Mouse (Mus musculus) midbrain, embryonic 15.5 days (tissue): ENCODE measurements around the gene Vstm5. TPM values are rescaled to one million over a fixed set of nuclear protein-coding genes. Genes with fewer than 3 reads are reported as not detected.
"Not testable (repeated sequence)": the region's sequence is repeated elsewhere in the genome, so short reads cannot be mapped to it uniquely, and the experiment has no call there.

Experiments used
- ATAC-seq: fragments of 200-750 bp; cut with Nextera tagmentation; replicated peaks from 2 replicates; pipeline ENCODE4 v1.8.0; 2017; ENCODE audit warnings: moderate TSS enrichment
- H3K27ac ChIP-seq: fragments of 300-500 bp; sonication (generic); 2 replicates; pipeline ENCODE4 v1.5.1; 2015; ENCODE audit warnings: mild to moderate bottlenecking, inconsistent platforms
- H3K27me3 ChIP-seq: fragments of 300-500 bp; sonication (generic); replicated peaks from 2 replicates; pipeline ENCODE4 v1.6.1; 2015; ENCODE audit warnings: inconsistent platforms
- H3K36me3 ChIP-seq: fragments of 300-500 bp; sonication (generic); replicated peaks from 2 replicates; pipeline ENCODE4 v1.6.1; 2015; ENCODE audit warnings: inconsistent platforms
- H3K4me1 ChIP-seq: fragments of 300-500 bp; sonication (generic); 2 replicates; pipeline ENCODE4 v1.6.1; 2015; ENCODE audit warnings: inconsistent platforms
- H3K4me2 ChIP-seq: fragments of 300-500 bp; sonication (generic); 2 replicates; pipeline ENCODE4 v1.6.1; 2015; ENCODE audit warnings: inconsistent platforms, mild to moderate bottlenecking, moderate library complexity
- H3K4me3 ChIP-seq: fragments of 300-500 bp; sonication (generic); 2 replicates; pipeline ENCODE4 v1.5.1; 2015; ENCODE audit warnings: mild to moderate bottlenecking, inconsistent platforms
- H3K9ac ChIP-seq: fragments of 300-500 bp; sonication (generic); 2 replicates; pipeline ENCODE4 v1.6.1; 2015; ENCODE audit warnings: mild to moderate bottlenecking, inconsistent platforms
- H3K9me3 ChIP-seq: fragments of 300-500 bp; sonication (generic); 2 replicates; pipeline ENCODE4 v1.6.1; 2016; ENCODE audit warnings: inconsistent platforms
- WGBS: fragments of 180-500 bp; shearing (Covaris S2); methylation state at CpG from one replicate; pipeline ENCODE4 v1.1.7; 2015; ENCODE audit warnings: mixed read lengths; 5-methylcytosine and 5-hydroxymethylcytosine counted together
- polyA plus RNA-seq: library from polyadenylated mRNA; unstranded; fragments of >200 nt; fragmentation: Nextera tagmentation; extraction: Ambion mirVana; gene quantifications from 2 replicates; pipeline ENCODE4 v1.2.1, GENCODE M21; 2015

Vstm5 gene
- polyA plus RNA-seq, 1 experiment from 2014 or later = 24.8 TPM

- H3K9ac ChIP-seq, H3K27me3 ChIP-seq, ATAC-seq, H3K4me3 ChIP-seq, H3K27ac ChIP-seq, H3K36me3 ChIP-seq, H3K9me3 ChIP-seq, H3K4me2 ChIP-seq: not testable (repeated sequence)
- WGBS = 80% methylated on average over 6 of the region's 6 CpGs
- H3K4me1 ChIP-seq = peaks cover 11% of the 10 kb centered on the region
These were observed 63.2 kb downstream of the Vstm5 start for GRCm38 (mm10) chr9:15302006-15302405.

GRCm38 (mm10) chr9:15302881-15303280 lies 64.0 kb downstream of the Vstm5 start:
- no peak for ATAC-seq
- no peaks in the 10 kb centered on the region for H3K27me3 ChIP-seq
- H3K36me3 ChIP-seq = no peaks in the 10 kb centered on the region
- no peak overlapping the region for H3K4me3 ChIP-seq
- H3K9me3 ChIP-seq = no peaks in the 10 kb centered on the region
- WGBS = 63% methylated on average over 2 of the region's 2 CpGs
- H3K4me1 ChIP-seq = peaks cover 20% of the 10 kb centered on the region
- no peak overlapping the region for H3K9ac ChIP-seq
- no peak overlapping the region for H3K4me2 ChIP-seq
- H3K27ac ChIP-seq = no peak overlapping the region

GRCm38 (mm10) chr9:15305503-15306397 lies 66.9 kb downstream of the Vstm5 start, which contains the start of gene Taf1d:
TSS of gene Taf1d (plus strand) at chr9:15306214.
- H3K9me3 ChIP-seq = no peaks in the 10 kb centered on the region
- peak within 1 kb of the TSS; percentile 98 for H3K4me3 ChIP-seq
- ATAC-seq = peak; percentile 99
- peak within 1 kb of the TSS; percentile 99 for H3K9ac ChIP-seq
- peak within 1 kb of the TSS; percentile 74 for H3K4me2 ChIP-seq
- peaks cover 12% of the 10 kb centered on the region for H3K36me3 ChIP-seq
- peak within 1 kb of the TSS; percentile 92 for H3K27ac ChIP-seq
- no peaks in the 10 kb centered on the region for H3K27me3 ChIP-seq
- peaks cover 33% of the 10 kb centered on the region for H3K4me1 ChIP-seq
- 13% methylated on average over 45 of the region's 45 CpGs for WGBS

- Histone ChIP-seq H3K4me2 (peak within 1 kb of the TSS; percentile 74), H3K4me1 (peaks cover 33% of the 10 kb centered on the region), H3K4me3 (peak within 1 kb of the TSS; percentile 98), H3K27ac (peak within 1 kb of the TSS; percentile 92), H3K9me3 (no peaks in the 10 kb centered on the region), H3K9ac (peak within 1 kb of the TSS; percentile 99), H3K27me3 (no peaks in the 10 kb centered on the region), H3K36me3 (peaks cover 12% of the 10 kb centered on the region)
- ATAC-seq = peak; percentile 89
- WGBS = under 1% methylated on average over 35 of the region's 35 CpGs
These were observed 67.7 kb downstream of the Vstm5 start, which contains the start of gene 4931406C07Rik for GRCm38 (mm10) chr9:15306398-15307119. TSS of gene 4931406C07Rik (minus strand) at chr9:15306448.

GRCm38 (mm10) chr9:15307257-15307656 lies 68.4 kb downstream of the Vstm5 start:
- Histone ChIP-seq H3K27me3 (no peaks in the 10 kb centered on the region), H3K9ac (peak overlapping the region; percentile 99), H3K4me1 (peaks cover 33% of the 10 kb centered on the region), H3K4me2 (peak overlapping the region; percentile 74), H3K36me3 (peaks cover 12% of the 10 kb centered on the region), H3K4me3 (peak overlapping the region; percentile 98), H3K27ac (no peak overlapping the region), H3K9me3 (no peaks in the 10 kb centered on the region)
- ATAC-seq = no peak
- 11% methylated on average over 6 of the region's 6 CpGs for WGBS

GRCm38 (mm10) chr9:15308254-15308653 lies 69.4 kb downstream of the Vstm5 start:
- ATAC-seq = no peak
- Histone ChIP-seq H3K27ac (no peak overlapping the region), H3K9me3 (no peaks in the 10 kb centered on the region), H3K36me3 (peaks cover 15% of the 10 kb centered on the region), H3K4me1 (peaks cover 33% of the 10 kb centered on the region), H3K4me3 (no peak overlapping the region), H3K4me2 (no peak overlapping the region), H3K9ac (no peak overlapping the region), H3K27me3 (no peaks in the 10 kb centered on the region)
- 57% methylated on average over 2 of the region's 2 CpGs for WGBS

Other genes starting within 250 kb of the Vstm5 start
- gene Panx1, start 193.6 kb upstream of the Vstm5 start, polyA plus RNA-seq = 207 and 233 TPM in 2 replicates
- gene Hephl1, start 126.9 kb upstream of the Vstm5 start, polyA plus RNA-seq = not detected in 2 replicates
- 30.8 and 36.1 TPM in 2 replicates for gene Med17, start 40.9 kb downstream of the Vstm5 start, polyA plus RNA-seq
- gene Taf1d, start 67.2 kb downstream of the Vstm5 start, polyA plus RNA-seq = 41.1 and 48.9 TPM in 2 replicates
- 12.1 and 13.9 TPM in 2 replicates for gene 4931406C07Rik, start 67.4 kb downstream of the Vstm5 start, polyA plus RNA-seq
- gene Cep295, start 118.7 kb downstream of the Vstm5 start, polyA plus RNA-seq = 13.3 and 14.6 TPM in 2 replicates